Mouse (Mus musculus): ENCODE measurements at regions not wholly inside any gene's neighbourhood (a gene's known extent, or its start where the extent isn't known, plus 50 kb on each side); places are given as distances from the start of the nearest gene placed in this dataset.

DNA sequence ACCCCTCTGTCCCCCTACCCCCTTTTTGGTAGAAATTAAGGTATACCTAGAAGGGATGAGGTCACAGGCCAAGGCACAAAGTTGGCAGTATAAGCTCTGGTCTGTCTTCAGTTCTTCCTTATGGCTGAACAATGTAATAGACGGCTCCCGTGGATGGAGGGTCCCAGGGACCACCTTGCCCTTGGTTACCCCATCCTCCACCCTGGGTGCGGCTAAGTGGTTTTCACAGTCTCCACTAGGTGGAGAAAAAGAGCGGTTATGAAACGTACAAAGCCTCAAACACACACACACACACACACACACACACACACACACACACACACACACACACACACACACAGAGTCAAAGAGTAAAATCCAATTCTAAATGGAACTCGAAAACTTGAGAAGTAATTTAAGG lies 93.1 kb downstream of the Nog start:
- H3K9me3 ChIP-seq (ENCODE audit: control insufficient read depth, low read length): no peaks in the 10 kb centered on the region
- H3K4me2 ChIP-seq (ENCODE audit: low read length): no peak overlapping the region
- no peak overlapping the region for H3K27ac ChIP-seq (replicated peaks; ENCODE audit: low read depth, low read length)
- no peaks in the 10 kb centered on the region for H3K27me3 ChIP-seq (ENCODE audit: control insufficient read depth, insufficient read depth, low read length)
- H3K4me1 ChIP-seq (ENCODE audit: control insufficient read depth, insufficient read depth, low read length): no peaks in the 10 kb centered on the region; the same call in 1 of the 2 replicates
- no peaks in the 10 kb centered on the region for H3K36me3 ChIP-seq (ENCODE audit: control insufficient read depth, insufficient read depth, low read length)
- DNase-seq (peak; percentile 63), ATAC-seq (ENCODE audit: low FRiP score, low TSS enrichment) (no peak)
- 32% methylated on average over 6 of the region's 6 CpGs for WGBS
- H3K4me3 ChIP-seq (replicated peaks; ENCODE audit: low read depth, low read length): no peak overlapping the region
- no peak overlapping the region for H3K9ac ChIP-seq (replicated peaks; ENCODE audit: low read length)

DNA sequence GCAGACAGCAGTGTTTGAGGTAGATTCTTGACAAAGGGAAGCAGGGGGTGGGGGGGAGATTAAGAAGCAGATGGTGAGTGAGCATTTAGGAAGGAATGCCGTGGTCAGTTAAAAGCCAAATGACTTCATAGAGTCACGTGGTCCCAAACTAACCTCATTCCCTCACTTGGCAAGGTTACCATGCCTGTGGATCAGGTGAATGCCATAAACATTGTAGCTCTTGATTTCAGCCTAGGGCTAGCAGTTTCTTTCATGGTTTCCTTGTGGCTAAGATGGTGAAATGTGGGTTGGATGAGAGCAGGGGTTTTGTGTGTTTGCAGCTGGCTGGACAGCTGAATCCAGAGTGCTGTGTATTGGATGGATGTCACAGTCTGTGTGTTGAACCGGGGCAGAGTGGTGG lies 95.3 kb downstream of the Nog start:
- H3K9ac ChIP-seq (replicated peaks; ENCODE audit: low read length): no peak overlapping the region
- DNase-seq (no peak), ATAC-seq (ENCODE audit: low FRiP score, low TSS enrichment) (no peak)
- no peak overlapping the region for H3K27ac ChIP-seq (replicated peaks; ENCODE audit: low read depth, low read length)
- H3K9me3 ChIP-seq (ENCODE audit: control insufficient read depth, low read length): no peaks in the 10 kb centered on the region
- H3K4me2 ChIP-seq (ENCODE audit: low read length): no peak overlapping the region
- no peaks in the 10 kb centered on the region; the same call in 1 of the 2 replicates for H3K4me1 ChIP-seq (ENCODE audit: control insufficient read depth, insufficient read depth, low read length)
- no peaks in the 10 kb centered on the region for H3K27me3 ChIP-seq (ENCODE audit: control insufficient read depth, insufficient read depth, low read length)
- no peaks in the 10 kb centered on the region for H3K36me3 ChIP-seq (ENCODE audit: control insufficient read depth, insufficient read depth, low read length)
- WGBS: 29% methylated on average over 3 of the region's 3 CpGs
- H3K4me3 ChIP-seq (replicated peaks; ENCODE audit: low read depth, low read length): no peak overlapping the region

DNA sequence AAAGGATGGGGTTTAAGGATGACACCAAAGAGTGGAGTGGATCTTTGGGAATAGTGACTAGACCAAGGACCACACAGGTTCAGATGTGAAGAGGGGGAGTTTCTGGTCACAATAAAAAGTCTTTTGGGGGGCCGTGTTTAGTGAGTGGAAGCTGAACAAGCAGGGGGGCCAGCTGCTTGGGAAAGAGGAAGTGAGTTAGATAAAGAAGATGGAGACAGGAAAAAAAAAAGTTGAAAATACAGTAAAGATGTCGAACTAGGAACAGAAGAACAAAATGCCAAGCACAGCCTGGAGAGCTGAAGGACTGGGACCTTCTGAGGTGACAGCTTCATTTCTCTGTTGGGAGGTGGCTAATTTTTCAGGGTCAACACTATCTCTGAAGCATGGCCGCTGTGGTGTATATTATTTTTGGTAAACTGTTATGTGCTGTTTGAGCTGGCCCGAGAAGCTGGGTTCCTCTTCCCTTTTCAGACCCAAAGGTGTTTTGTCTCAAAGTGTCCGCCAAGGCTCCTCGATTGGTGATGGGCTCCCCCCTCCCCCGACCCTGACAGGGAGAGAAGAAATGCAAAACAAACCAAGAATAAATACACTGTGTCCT lies 97.1 kb downstream of the Nog start:
- Histone ChIP-seq H3K4me2 (ENCODE audit: low read length) (no peak overlapping the region), H3K9ac (replicated peaks; ENCODE audit: low read length) (no peak overlapping the region), H3K4me3 (replicated peaks; ENCODE audit: low read depth, low read length) (no peak overlapping the region), H3K27me3 (ENCODE audit: control insufficient read depth, insufficient read depth, low read length) (no peaks in the 10 kb centered on the region), H3K4me1 (ENCODE audit: control insufficient read depth, insufficient read depth, low read length) (no peaks in the 10 kb centered on the region; the same call in 1 of the 2 replicates), H3K36me3 (ENCODE audit: control insufficient read depth, insufficient read depth, low read length) (no peaks in the 10 kb centered on the region), H3K27ac (replicated peaks; ENCODE audit: low read depth, low read length) (no peak overlapping the region), H3K9me3 (ENCODE audit: control insufficient read depth, low read length) (no peaks in the 10 kb centered on the region)
- WGBS: 69% methylated on average over 7 of the region's 7 CpGs
- ATAC-seq (ENCODE audit: low FRiP score, low TSS enrichment) (no peak), DNase-seq (no peak)

DNA sequence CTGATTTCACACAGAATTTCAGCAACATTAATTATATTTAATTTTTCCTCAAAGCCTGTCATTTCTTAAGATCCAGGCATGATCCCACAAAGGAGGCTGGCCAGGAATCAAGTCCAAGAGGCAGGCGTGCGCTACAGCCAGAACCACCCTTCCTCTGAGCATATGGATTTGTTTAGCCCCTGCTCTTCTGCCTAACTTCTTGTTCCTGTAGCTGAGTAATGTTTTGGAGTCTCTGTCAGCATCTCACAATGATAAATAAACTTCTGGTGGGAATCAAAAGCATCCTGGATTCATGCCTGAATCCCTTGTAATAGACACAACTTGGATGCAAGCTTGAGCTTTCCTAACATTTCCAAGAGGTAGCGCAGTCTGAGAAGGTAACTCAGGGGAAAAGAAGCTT lies 101.7 kb downstream of the Nog start:
- no peak overlapping the region for H3K27ac ChIP-seq (replicated peaks; ENCODE audit: low read depth, low read length)
- H3K9me3 ChIP-seq (ENCODE audit: control insufficient read depth, low read length): no peaks in the 10 kb centered on the region
- no peaks in the 10 kb centered on the region for H3K27me3 ChIP-seq (ENCODE audit: control insufficient read depth, insufficient read depth, low read length)
- WGBS: 92% methylated on average over 3 of the region's 3 CpGs
- H3K9ac ChIP-seq (replicated peaks; ENCODE audit: low read length): no peak overlapping the region
- no peaks in the 10 kb centered on the region for H3K36me3 ChIP-seq (ENCODE audit: control insufficient read depth, insufficient read depth, low read length)
- H3K4me3 ChIP-seq (replicated peaks; ENCODE audit: low read depth, low read length): no peak overlapping the region
- H3K4me2 ChIP-seq (ENCODE audit: low read length): no peak overlapping the region
- H3K4me1 ChIP-seq (ENCODE audit: control insufficient read depth, insufficient read depth, low read length): no peaks in the 10 kb centered on the region
- DNase-seq: no peak
- no peak for ATAC-seq (ENCODE audit: low FRiP score, low TSS enrichment)

DNA sequence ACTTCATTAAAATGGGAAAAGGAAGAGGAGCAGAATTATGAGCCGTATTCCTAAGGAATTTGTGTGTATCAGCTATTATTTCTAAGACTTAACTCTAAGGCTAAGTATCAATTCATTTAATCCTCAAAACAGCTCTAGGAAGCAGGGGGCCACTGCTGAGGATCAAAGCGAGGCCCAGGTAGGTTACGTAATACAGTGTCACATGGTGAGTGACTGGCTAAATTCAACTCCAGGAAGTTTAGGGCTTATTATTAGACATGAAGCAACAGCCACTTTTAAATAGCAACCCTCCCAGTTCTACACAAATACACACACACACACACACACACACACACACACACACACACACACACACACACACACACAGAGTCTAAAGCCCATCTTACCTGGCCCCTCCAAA lies 109.3 kb downstream of the Nog start:
- Histone ChIP-seq H3K4me3 (replicated peaks; ENCODE audit: low read depth, low read length) (no peak overlapping the region), H3K27me3 (ENCODE audit: control insufficient read depth, insufficient read depth, low read length) (no peaks in the 10 kb centered on the region), H3K36me3 (ENCODE audit: control insufficient read depth, insufficient read depth, low read length) (no peaks in the 10 kb centered on the region), H3K9me3 (ENCODE audit: control insufficient read depth, low read length) (no peaks in the 10 kb centered on the region), H3K4me2 (ENCODE audit: low read length) (no peak overlapping the region), H3K4me1 (ENCODE audit: control insufficient read depth, insufficient read depth, low read length) (no peaks in the 10 kb centered on the region), H3K27ac (replicated peaks; ENCODE audit: low read depth, low read length) (no peak overlapping the region), H3K9ac (replicated peaks; ENCODE audit: low read length) (no peak overlapping the region)
- ATAC-seq (ENCODE audit: low FRiP score, low TSS enrichment) (no peak), DNase-seq (no peak)
- WGBS: 79% methylated on average over 3 of the region's 3 CpGs

DNA sequence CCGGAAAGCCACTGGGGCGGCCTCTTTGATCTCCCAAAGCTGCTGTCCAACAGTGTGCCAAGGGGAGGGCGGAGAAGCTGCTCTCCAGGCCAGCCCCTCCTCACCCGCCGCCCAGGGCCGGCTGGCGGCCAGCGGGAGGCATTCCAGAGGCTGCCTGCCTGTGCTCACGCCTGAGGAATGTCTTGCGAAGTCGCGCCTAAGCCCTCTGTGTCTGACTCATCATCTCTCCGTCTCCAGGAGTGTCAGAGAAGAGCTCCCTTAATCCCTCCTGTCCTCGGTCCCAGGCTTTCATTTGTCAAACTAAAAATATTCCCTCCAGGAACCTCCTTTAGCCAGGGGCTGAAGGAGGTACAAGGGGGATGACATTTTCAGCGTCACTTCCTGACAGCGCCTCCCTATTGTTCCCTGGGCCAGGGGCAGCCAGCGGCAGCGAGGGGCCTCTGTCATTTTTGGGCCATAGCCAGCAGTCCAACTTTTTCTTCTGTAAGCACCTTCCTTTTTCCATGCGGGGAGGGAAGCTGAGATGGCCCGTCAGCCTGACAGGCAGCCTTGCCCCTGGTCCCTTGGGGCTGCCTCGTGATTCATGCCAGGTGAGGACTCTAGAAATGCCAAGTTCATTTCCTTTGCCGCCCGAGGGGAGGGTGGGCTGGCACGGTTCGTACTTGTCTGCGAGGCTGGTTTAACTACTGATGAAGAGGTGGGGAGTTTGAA lies 113.4 kb downstream of the Gm525 start:
- peak overlapping the region; percentile 4; the same call in 1 of the 2 replicates for H3K4me3 ChIP-seq (replicated peaks; ENCODE audit: low read depth, low read length)
- H3K4me2 ChIP-seq (ENCODE audit: low read length): peak overlapping the region; percentile 43
- ATAC-seq (ENCODE audit: low FRiP score, low TSS enrichment): peak; percentile 70
- WGBS: 8% methylated on average over 26 of the region's 26 CpGs
- DNase-seq: peak; percentile 75
- H3K27ac ChIP-seq (replicated peaks; ENCODE audit: low read depth, low read length): peak overlapping the region; percentile 14; the same call in 1 of the 2 replicates
- H3K27me3 ChIP-seq (ENCODE audit: control insufficient read depth, insufficient read depth, low read length): no peaks in the 10 kb centered on the region
- no peak overlapping the region; the same call in 1 of the 2 replicates for H3K9ac ChIP-seq (replicated peaks; ENCODE audit: low read length)
- no peaks in the 10 kb centered on the region for H3K9me3 ChIP-seq (ENCODE audit: control insufficient read depth, low read length)
- H3K4me1 ChIP-seq (ENCODE audit: control insufficient read depth, insufficient read depth, low read length): peaks cover 6% of the 10 kb centered on the region
- H3K36me3 ChIP-seq (ENCODE audit: control insufficient read depth, insufficient read depth, low read length): no peaks in the 10 kb centered on the region

DNA sequence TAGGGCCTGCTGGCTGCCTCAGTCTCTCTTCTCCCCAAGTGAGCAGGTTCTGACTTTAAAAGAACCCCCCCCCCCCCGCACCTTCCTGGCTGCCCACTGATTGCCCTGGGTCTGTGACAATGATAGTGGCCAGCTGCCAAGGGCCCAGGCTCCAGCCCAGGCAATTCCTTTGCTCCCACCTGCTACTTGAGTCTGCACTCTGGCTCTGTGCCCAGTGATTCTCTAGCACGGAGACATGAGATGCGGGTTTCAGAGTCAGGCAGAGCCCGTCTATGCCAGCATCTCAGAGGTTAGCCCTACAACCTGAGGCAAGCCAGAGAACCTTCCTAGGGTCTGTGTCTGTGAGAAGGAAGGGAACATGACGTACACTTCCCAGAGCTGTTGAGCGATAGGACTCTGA lies 112.2 kb downstream of the Gm525 start:
- Histone ChIP-seq H3K4me1 (ENCODE audit: control insufficient read depth, insufficient read depth, low read length) (peaks cover 6% of the 10 kb centered on the region), H3K4me2 (ENCODE audit: low read length) (no peak overlapping the region), H3K9ac (replicated peaks; ENCODE audit: low read length) (no peak overlapping the region), H3K36me3 (ENCODE audit: control insufficient read depth, insufficient read depth, low read length) (no peaks in the 10 kb centered on the region), H3K9me3 (ENCODE audit: control insufficient read depth, low read length) (no peaks in the 10 kb centered on the region), H3K27me3 (ENCODE audit: control insufficient read depth, insufficient read depth, low read length) (no peaks in the 10 kb centered on the region), H3K27ac (replicated peaks; ENCODE audit: low read depth, low read length) (no peak overlapping the region), H3K4me3 (replicated peaks; ENCODE audit: low read depth, low read length) (no peak overlapping the region)
- ATAC-seq (ENCODE audit: low FRiP score, low TSS enrichment) (no peak), DNase-seq (peak; percentile 80)
- 55% methylated on average over 6 of the region's 6 CpGs for whole genome bisulfite sequencing

DNA sequence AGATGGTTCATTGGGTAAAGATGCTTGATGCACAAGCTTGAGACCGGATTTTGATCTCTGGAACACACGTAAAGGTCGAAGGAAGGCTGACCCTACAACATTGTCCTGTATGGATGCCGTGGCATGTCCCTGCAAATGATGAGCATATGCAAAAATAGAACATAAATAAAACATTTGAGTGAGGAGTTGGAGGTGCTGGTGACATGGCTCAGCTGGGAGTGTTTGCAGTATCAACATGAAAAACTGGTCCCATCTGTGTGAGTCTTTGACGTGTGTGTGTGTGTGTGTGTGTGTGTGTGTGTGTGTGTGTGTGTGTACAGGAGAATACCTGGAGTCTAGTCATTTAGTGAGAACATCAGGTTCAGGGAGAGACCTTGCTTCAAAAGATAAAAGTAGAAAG lies 107.8 kb downstream of the Gm525 start:
- H3K36me3 ChIP-seq (ENCODE audit: control insufficient read depth, insufficient read depth, low read length): no peaks in the 10 kb centered on the region
- no peak for ATAC-seq (ENCODE audit: low FRiP score, low TSS enrichment)
- DNase-seq: no peak
- no peaks in the 10 kb centered on the region for H3K27me3 ChIP-seq (ENCODE audit: control insufficient read depth, insufficient read depth, low read length)
- H3K27ac ChIP-seq (replicated peaks; ENCODE audit: low read depth, low read length): no peak overlapping the region
- WGBS: 88% methylated on average over 5 of the region's 5 CpGs
- no peak overlapping the region for H3K4me2 ChIP-seq (ENCODE audit: low read length)
- H3K9ac ChIP-seq (replicated peaks; ENCODE audit: low read length): no peak overlapping the region
- H3K4me3 ChIP-seq (replicated peaks; ENCODE audit: low read depth, low read length): no peak overlapping the region
- H3K9me3 ChIP-seq (ENCODE audit: control insufficient read depth, low read length): no peaks in the 10 kb centered on the region
- peaks cover 2% of the 10 kb centered on the region for H3K4me1 ChIP-seq (ENCODE audit: control insufficient read depth, insufficient read depth, low read length)

DNA sequence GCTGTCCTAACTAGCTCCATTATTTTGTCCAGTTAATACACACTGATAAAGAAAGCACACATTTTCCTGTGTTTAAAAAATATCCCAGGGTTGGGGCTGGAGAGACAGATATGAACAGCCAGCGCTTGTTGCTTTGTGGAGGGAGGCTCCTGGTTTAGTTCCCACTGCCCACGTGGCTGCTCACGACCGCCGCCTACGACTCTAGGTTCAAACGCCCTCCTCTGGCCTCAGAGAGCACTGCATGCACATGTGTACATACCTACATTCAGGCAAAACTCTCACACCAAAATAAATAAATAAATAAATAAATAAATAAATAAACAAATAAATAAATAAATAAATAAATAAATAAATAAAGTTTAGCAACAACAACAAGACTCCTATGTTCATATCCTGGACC lies 104.8 kb downstream of the Gm525 start:
- Histone ChIP-seq H3K4me3 (replicated peaks; ENCODE audit: low read depth, low read length) (no peak overlapping the region), H3K4me1 (ENCODE audit: control insufficient read depth, insufficient read depth, low read length) (no peaks in the 10 kb centered on the region), H3K36me3 (ENCODE audit: control insufficient read depth, insufficient read depth, low read length) (no peaks in the 10 kb centered on the region), H3K9ac (replicated peaks; ENCODE audit: low read length) (no peak overlapping the region), H3K4me2 (ENCODE audit: low read length) (no peak overlapping the region), H3K27me3 (ENCODE audit: control insufficient read depth, insufficient read depth, low read length) (no peaks in the 10 kb centered on the region), H3K27ac (replicated peaks; ENCODE audit: low read depth, low read length) (no peak overlapping the region), H3K9me3 (ENCODE audit: control insufficient read depth, low read length) (no peaks in the 10 kb centered on the region)
- DNase-seq (no peak), ATAC-seq (ENCODE audit: low FRiP score, low TSS enrichment) (no peak)
- WGBS: 94% methylated on average over 7 of the region's 7 CpGs
